Mouse (Mus musculus): ENCODE measurements around the gene Schip1. TPM values are rescaled to one million over a fixed set of nuclear protein-coding genes. Genes with fewer than 3 reads are reported as not detected.

Gene Schip1
- polyA plus RNA-seq, 1 experiment from 2014 or later = 48.0 TPM

GRCm38 (mm10) chr3:68616363-68616762, 551.8 kb downstream of the Schip1 start:
- no peak for DNase-seq (ENCODE audit: extremely low spot score, low spot score)
- peaks cover 22% of the 10 kb centered on the region for H3K4me1 ChIP-seq
- no peaks in the 10 kb centered on the region for H3K9me3 ChIP-seq
- H3K27me3 ChIP-seq (ENCODE audit: poor library complexity, severe bottlenecking) = no peaks in the 10 kb centered on the region
- H3K4me3 ChIP-seq = no peak overlapping the region
- WGBS = 94% methylated on average over 12 of the region's 12 CpGs
- H3K36me3 ChIP-seq (replicated peaks) = peaks cover 38% of the 10 kb centered on the region
- H3K27ac ChIP-seq = no peak overlapping the region

GRCm38 (mm10) chr3:68617708-68618107, 553.1 kb downstream of the Schip1 start:
- Histone ChIP-seq H3K9me3 (no peaks in the 10 kb centered on the region), H3K4me1 (peaks cover 22% of the 10 kb centered on the region), H3K27me3 (ENCODE audit: poor library complexity, severe bottlenecking) (no peaks in the 10 kb centered on the region), H3K36me3 (replicated peaks) (peaks cover 49% of the 10 kb centered on the region), H3K4me3 (no peak overlapping the region), H3K27ac (no peak overlapping the region)
- WGBS = 94% methylated on average over 10 of the region's 10 CpGs
- no peak for DNase-seq (ENCODE audit: extremely low spot score, low spot score)

DNA sequence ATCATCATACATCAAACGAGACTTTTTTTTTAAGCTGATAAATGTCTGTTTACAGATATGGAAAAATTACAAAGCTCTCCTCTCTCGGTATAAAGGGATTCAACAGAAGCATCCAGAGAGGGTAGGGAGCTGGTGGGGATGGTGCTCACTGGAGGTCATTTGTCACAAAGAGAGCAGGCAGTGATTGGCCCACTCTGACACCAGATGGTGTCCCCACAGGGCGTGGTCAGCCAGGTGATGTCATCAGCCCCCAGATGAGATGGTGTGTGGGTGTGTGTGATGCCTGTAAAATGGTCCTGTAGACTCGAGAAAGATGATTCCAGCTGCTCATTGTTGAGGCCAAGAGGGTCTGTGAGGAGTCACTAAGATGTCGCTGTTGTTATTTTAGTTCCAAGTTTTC, 554.5 kb downstream of the Schip1 start:
- DNase-seq (ENCODE audit: extremely low spot score, low spot score) = no peak
- Histone ChIP-seq H3K9me3 (no peaks in the 10 kb centered on the region), H3K4me1 (peaks cover 12% of the 10 kb centered on the region), H3K4me3 (no peak overlapping the region), H3K27ac (no peak overlapping the region), H3K36me3 (replicated peaks) (peaks cover 60% of the 10 kb centered on the region), H3K27me3 (ENCODE audit: poor library complexity, severe bottlenecking) (no peaks in the 10 kb centered on the region)
- WGBS = 84% methylated on average over 5 of the region's 5 CpGs

GRCm38 (mm10) chr3:68621971-68622370, 557.4 kb downstream of the Schip1 start:
- 94% methylated on average over 3 of the region's 3 CpGs for WGBS
- Histone ChIP-seq H3K9me3 (no peaks in the 10 kb centered on the region), H3K4me1 (0 out of 2 replicates have a peak, but pooled peaks cover 2% of the 10 kb centered on the region), H3K36me3 (replicated peaks) (peaks cover 83% of the 10 kb centered on the region), H3K27me3 (ENCODE audit: poor library complexity, severe bottlenecking) (no peaks in the 10 kb centered on the region), H3K27ac (no peak overlapping the region), H3K4me3 (no peak overlapping the region)
- no peak for DNase-seq (ENCODE audit: extremely low spot score, low spot score)

GRCm38 (mm10) chr3:68623036-68623435, 558.4 kb downstream of the Schip1 start:
- no peaks in the 10 kb centered on the region for H3K9me3 ChIP-seq
- no peak for DNase-seq (ENCODE audit: extremely low spot score, low spot score)
- H3K27ac ChIP-seq = no peak overlapping the region
- 0 out of 2 replicates have a peak, but pooled peaks cover 2% of the 10 kb centered on the region for H3K4me1 ChIP-seq
- WGBS = 88% methylated on average over 5 of the region's 5 CpGs
- H3K27me3 ChIP-seq (ENCODE audit: poor library complexity, severe bottlenecking) = no peaks in the 10 kb centered on the region
- peaks cover 82% of the 10 kb centered on the region for H3K36me3 ChIP-seq (replicated peaks)
- no peak overlapping the region for H3K4me3 ChIP-seq

- Histone ChIP-seq H3K36me3 (replicated peaks) (peaks cover 69% of the 10 kb centered on the region), H3K9me3 (no peaks in the 10 kb centered on the region), H3K4me1 (no peaks in the 10 kb centered on the region), H3K27ac (no peak overlapping the region), H3K4me3 (no peak overlapping the region), H3K27me3 (ENCODE audit: poor library complexity, severe bottlenecking) (no peaks in the 10 kb centered on the region)
- no peak for DNase-seq (ENCODE audit: extremely low spot score, low spot score)
- WGBS = 92% methylated on average over 6 of the region's 6 CpGs
Measured at GRCm38 (mm10) chr3:68624471-68624870, 559.9 kb downstream of the Schip1 start.

DNA sequence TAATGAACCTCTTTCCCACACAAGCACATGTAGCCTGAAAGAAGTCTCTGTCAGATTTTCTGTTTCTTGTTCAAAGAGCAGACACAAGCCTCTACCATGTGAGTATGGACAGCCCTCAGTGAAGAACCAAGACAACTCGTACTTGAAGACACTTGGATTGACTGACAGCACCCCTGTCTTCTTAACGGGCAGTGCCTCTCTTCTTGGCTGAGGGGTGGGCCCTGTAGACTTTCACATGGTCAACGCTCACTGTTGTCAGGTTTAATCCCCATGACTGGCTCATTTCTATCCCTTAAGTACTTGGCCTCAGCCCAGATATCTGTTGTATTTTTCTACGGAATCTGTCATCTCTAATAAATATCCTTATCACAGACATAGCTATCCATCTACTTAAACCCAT, 565.7 kb downstream of the Schip1 start:
- no peaks in the 10 kb centered on the region for H3K27me3 ChIP-seq (ENCODE audit: poor library complexity, severe bottlenecking)

GRCm38 (mm10) chr3:68630821-68631220, 566.2 kb downstream of the Schip1 start:
- Histone ChIP-seq H3K4me3 (no peak overlapping the region), H3K9me3 (no peaks in the 10 kb centered on the region), H3K27ac (no peak overlapping the region), H3K4me1 (no peaks in the 10 kb centered on the region), H3K27me3 (ENCODE audit: poor library complexity, severe bottlenecking) (no peaks in the 10 kb centered on the region), H3K36me3 (replicated peaks) (peaks cover 21% of the 10 kb centered on the region)
- DNase-seq (ENCODE audit: extremely low spot score, low spot score) = no peak
- WGBS = 79% methylated on average over 3 of the region's 3 CpGs

More for the DNA sequence above, 565.7 kb downstream of the Schip1 start:
- no peak for DNase-seq (ENCODE audit: extremely low spot score, low spot score)
- WGBS = 83% methylated on average over 4 of the region's 4 CpGs
- Histone ChIP-seq H3K4me3 (no peak overlapping the region), H3K27ac (no peak overlapping the region), H3K4me1 (no peaks in the 10 kb centered on the region), H3K36me3 (replicated peaks) (peaks cover 26% of the 10 kb centered on the region), H3K9me3 (no peaks in the 10 kb centered on the region)

GRCm38 (mm10) chr3:68632714-68633113, 568.1 kb downstream of the Schip1 start:
- Histone ChIP-seq H3K4me3 (no peak overlapping the region), H3K9me3 (no peaks in the 10 kb centered on the region), H3K27ac (no peak overlapping the region), H3K27me3 (ENCODE audit: poor library complexity, severe bottlenecking) (no peaks in the 10 kb centered on the region), H3K4me1 (peaks cover 4% of the 10 kb centered on the region), H3K36me3 (replicated peaks) (peaks cover 4% of the 10 kb centered on the region)
- no peak for DNase-seq (ENCODE audit: extremely low spot score, low spot score)
- WGBS = 88% methylated on average over 3 of the region's 3 CpGs

- Histone ChIP-seq H3K4me3 (no peak overlapping the region), H3K27ac (no peak overlapping the region), H3K9me3 (no peaks in the 10 kb centered on the region), H3K27me3 (ENCODE audit: poor library complexity, severe bottlenecking) (no peaks in the 10 kb centered on the region), H3K36me3 (replicated peaks) (peaks cover 2% of the 10 kb centered on the region; the same call in 1 of the 2 replicates), H3K4me1 (peaks cover 12% of the 10 kb centered on the region)
- WGBS = 91% methylated on average over 4 of the region's 4 CpGs
- no peak for DNase-seq (ENCODE audit: extremely low spot score, low spot score)
Measured at GRCm38 (mm10) chr3:68633577-68633976, 569.0 kb downstream of the Schip1 start.

DNA sequence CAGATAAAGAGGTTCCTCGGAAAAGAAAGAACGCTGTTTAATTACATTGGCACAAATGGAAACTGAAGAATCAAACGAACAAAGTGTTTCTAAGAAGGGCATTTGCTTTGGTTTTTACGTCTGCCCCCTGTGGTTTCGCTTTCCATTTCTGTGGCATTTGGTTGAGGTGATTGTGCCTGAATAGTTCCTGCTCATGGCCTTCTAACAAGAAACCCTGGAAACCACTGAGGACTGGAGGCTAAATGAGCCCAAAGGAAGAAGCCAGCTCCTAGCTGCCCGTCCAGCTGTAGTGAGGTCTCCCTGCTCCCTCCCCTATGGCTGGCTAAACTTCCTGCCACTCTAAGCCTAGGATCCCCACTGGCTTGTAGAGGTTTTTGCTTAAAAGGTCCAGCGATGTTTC, 573.4 kb downstream of the Schip1 start:
- no peaks in the 10 kb centered on the region for H3K9me3 ChIP-seq
- H3K36me3 ChIP-seq (replicated peaks) = no peaks in the 10 kb centered on the region
- H3K27me3 ChIP-seq (ENCODE audit: poor library complexity, severe bottlenecking) = no peaks in the 10 kb centered on the region
- H3K4me1 ChIP-seq = peaks cover 12% of the 10 kb centered on the region
- 20% methylated on average over 7 of the region's 7 CpGs for WGBS
- peak; percentile 22 for DNase-seq (ENCODE audit: extremely low spot score, low spot score)
- no peak overlapping the region for H3K4me3 ChIP-seq
- 0 out of 2 replicates have a peak overlapping the region, but pooled peaks have one; percentile 30 for H3K27ac ChIP-seq

GRCm38 (mm10) chr3:68638703-68639102, 574.1 kb downstream of the Schip1 start:
- no peak overlapping the region for H3K27ac ChIP-seq
- no peaks in the 10 kb centered on the region for H3K36me3 ChIP-seq (replicated peaks)
- WGBS = 90% methylated on average over 1 of the region's 1 CpGs
- H3K4me3 ChIP-seq = no peak overlapping the region
- no peaks in the 10 kb centered on the region for H3K27me3 ChIP-seq (ENCODE audit: poor library complexity, severe bottlenecking)
- H3K4me1 ChIP-seq = peaks cover 12% of the 10 kb centered on the region
- DNase-seq (ENCODE audit: extremely low spot score, low spot score) = no peak
- no peaks in the 10 kb centered on the region for H3K9me3 ChIP-seq

- peaks cover 6% of the 10 kb centered on the region for H3K4me1 ChIP-seq
- no peak for DNase-seq (ENCODE audit: extremely low spot score, low spot score)
- H3K27me3 ChIP-seq (ENCODE audit: poor library complexity, severe bottlenecking) = no peaks in the 10 kb centered on the region
- WGBS = 85% methylated on average over 7 of the region's 7 CpGs
- H3K27ac ChIP-seq = no peak overlapping the region
- no peak overlapping the region for H3K4me3 ChIP-seq
- H3K36me3 ChIP-seq (replicated peaks) = no peaks in the 10 kb centered on the region
- H3K9me3 ChIP-seq = no peaks in the 10 kb centered on the region
Measured at GRCm38 (mm10) chr3:68642935-68643334, 578.3 kb downstream of the Schip1 start.

All from forebrain, embryonic 10.5 days (tissue).